Mouse (Mus musculus): ENCODE results near the gene Asah2.
A peak's percentile ranks its signal among the peaks of the same experiment; 100 is the strongest.
"Not testable (repeated sequence)": the region's sequence is repeated elsewhere in the genome, so short reads cannot be mapped to it uniquely, and the experiment has no call there.

Gene Asah2

DNA sequence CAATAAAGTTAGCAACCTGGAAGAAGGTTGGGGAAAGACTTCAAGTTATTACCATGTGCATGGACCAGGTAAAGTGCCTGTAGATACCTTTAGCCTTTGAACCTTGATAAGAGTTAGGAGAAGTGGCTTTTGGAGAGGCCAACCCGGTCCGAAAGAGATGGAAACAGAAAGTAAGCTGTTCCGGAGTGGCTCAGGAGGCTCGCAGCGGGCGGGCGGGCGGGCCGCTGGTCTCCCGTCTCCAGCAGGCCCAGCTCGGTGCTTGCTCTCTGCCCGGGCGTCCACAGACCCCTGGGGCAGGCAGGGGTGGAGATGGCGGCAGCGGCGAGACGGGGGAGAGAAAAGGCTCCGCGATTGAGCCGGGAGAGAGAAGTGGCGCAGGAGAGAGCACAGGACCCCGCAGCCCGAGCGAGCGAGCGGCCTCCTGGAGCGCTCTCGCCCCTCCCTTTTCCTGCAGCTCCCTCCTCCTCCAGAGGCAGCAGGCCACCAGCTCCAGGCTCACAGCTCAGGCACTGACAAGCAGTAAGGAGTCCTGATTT lies at the start of gene Asah2:
Gene Asah2, minus strand, starts transcription at position 441 of the 536 bp plus-strand sequence.
- DNase-seq (ENCODE audit: low read depth, low spot score) = peak; percentile 39

DNA sequence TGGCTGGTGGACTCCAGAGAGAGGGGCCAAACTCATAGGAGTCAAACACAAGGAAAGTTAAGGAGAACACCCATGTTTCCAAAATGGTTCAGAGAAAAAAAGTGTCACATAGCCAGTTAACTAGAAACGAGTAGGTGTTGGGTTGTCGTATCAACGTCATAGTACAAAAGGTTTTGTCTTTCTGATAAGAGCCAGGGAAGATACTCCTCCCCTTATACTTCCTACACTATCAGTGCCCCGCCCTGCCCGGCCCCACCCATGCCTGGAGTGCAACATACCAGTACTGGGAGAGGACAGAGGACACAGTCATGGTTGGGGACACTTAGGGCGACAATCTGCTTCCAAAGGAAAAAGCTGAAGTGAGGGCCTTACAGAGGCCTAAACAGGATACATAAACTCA lies 49.0 kb upstream of the Asah2 start:
- no peak for DNase-seq (ENCODE audit: low read depth, low spot score)

DNA sequence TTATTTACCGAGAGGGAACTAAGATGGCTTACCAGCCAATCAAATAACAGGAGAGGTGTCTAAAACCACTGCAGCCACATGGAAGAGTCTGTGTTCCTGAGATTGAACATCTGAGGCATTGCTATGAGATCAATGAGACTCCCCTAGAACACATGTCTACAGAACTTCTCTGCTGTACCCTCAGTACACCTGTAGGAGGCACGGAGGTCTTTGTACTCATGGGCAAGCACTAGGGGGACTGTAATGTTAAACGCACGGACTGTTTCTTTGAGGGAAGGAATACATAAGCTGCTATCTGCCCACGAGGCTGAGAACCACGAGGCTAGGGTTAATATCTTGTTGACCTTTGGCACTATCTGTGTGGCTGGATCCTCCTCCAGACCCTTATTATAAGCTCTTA lies 44.5 kb upstream of the Asah2 start:
- no peak for DNase-seq (ENCODE audit: low read depth, low spot score)

DNA sequence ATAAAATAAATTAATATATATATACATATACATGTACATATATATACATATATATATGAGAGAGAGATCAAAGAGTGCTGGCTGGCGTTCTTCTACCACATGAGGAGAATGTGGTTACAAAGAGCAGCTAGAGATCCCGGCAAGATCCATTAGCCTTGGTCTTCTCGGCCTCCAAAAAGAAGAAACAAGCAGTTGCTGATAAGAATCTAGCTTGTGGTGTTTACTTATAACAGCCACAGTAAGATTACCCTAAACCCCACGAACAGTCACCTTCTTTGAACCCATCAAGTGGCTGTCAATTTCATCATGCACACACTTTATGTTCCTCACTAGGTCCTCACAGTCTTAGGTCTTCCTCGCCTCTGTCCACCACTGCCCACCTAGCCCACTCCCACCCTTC lies 40.7 kb upstream of the Asah2 start:
- no peak for DNase-seq (ENCODE audit: low read depth, low spot score)

DNA sequence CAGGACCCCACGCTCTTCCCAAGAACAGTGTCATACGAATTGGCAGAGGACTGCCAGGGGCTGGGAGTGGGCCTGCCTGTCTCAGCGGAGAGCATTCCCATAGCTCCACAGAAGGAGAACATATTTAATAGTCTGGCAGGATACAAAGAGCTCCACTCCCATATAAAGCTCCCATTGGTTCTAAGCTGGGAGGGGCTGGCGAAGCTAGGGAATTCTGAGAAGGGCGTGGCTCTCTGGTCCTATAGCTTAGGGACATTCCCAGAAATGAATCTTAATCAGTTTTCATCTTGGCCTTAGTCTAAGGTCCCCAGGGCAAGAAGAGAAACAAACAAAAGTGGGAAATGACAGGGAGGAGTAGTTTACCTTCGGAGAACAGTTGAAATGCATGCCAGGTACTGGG lies 34.4 kb upstream of the Asah2 start:
- DNase-seq (ENCODE audit: low read depth, low spot score) = no peak

DNA sequence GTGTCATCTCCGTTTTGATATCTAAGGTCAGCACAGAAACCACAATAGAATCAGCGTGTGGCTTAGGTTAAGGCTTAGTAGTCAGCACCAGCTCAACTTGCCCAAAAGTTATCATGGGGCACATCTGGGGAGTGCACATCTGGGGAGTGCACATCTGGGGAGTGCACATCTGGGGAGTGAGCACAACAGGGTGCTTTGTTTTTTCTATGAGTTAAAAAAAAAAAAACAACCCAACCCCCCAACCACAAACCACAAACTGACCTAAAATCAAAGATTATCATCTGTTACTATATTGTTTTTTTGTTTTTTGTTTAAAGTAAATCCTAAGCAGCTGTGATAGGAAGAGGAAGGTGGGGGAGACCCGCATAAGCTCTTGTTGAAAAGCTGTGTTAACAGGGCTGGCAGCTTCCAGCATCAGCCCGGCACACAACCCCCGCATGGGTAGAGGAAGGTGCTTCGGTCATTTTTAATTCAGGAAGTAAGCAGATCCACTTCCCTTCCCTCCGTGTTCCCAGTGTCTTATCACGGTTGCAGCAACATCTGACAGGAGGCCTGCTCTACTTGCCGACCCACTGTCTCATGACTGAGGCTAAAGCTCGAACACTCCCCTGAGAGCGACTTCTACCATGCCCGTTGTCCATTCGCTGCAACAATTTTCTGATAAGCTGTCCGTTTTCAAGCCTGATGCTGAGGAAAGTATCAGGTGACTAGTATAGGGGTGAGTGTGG lies 30.5 kb upstream of the Asah2 start:
- no peak for DNase-seq (ENCODE audit: low read depth, low spot score)

DNA sequence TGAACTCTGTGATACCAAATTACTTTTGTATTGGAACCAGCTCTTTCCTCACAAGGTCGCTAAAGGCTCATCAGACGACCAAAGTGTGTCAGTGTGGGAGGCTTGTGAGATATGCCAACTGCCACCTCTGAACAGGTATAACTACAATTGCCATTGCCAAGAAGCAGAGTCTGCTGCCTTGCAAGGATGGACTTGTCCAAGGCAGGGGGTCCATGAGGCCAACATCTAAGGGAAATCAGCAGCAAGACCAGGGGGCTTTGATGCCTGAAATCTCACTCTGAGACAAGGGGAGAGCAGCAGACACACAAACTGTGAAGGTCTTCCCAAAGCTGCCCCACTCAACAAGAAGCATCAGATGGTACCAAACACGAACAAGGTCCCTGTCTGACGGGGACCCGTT lies 29.9 kb upstream of the Asah2 start:
- DNase-seq (ENCODE audit: low read depth, low spot score) = no peak

DNA sequence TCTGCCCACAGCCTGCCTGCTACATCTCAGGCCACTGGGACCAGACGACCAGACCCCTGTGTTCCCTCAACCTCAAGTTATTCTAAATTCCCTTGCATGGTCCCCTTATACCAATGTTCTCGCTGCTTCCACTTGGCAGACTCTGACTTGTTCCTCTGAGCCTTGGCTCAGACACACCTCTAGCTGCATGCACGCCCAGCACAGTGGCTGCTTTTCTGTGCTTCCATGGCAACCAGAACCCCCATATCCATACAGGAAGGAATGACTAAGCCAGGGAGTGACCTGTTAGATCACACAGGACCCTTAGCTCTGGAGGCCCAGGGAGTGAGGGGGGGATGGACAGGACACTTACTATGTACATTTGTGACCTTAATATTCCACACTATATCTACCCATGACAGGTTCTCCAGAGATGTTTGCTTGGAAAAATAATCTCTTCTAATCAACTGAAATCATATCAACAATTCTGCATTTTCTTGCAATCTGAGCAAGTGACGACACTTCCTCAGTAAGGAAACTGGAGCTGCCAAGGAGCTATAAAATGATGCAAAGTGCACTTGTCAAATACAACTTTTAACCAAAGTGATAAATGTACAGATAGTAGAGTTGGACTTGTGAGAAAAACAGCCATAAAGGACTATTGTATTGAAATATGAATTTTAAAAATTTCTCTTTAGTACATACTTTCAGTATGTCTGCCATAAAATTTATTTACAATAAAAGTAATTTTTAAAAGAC lies 29.0 kb upstream of the Asah2 start:
- no peak for DNase-seq (ENCODE audit: low read depth, low spot score)

DNA sequence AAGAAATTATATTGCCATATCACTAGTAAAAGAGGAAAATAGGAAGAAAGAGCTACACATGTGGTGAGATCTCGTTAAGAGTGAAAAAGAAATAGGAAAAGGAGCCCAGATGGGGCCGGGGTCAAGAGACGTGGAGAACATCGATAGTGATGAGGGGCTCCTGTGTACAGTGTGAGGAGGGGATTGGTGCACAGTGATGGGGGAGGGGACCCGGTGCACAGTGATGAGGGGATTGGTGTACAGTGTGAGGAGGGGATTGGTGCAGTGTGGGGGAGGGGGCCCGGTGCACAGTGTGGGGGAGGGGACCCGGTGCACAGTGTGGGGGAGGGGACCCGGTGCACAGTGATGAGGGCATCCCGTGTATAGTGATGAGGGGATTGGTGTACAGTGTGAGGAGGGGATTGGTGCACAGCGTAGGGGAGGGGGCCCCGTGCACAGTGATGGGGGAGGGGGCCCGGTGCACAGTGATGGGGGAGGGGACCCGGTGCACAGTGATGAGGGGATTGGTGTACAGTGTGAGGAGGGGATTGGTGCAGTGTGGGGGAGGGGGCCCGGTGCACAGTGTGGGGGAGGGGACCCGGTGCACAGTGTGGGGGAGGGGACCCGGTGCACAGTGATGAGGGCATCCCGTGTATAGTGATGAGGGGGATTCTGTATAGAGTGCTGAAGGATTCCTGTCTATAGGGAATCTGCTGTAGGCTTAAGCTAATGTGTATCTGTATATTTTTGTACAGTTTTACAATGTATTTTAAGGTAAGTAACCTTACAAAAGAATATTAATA lies 23.9 kb upstream of the Asah2 start:
- not testable (repeated sequence) for DNase-seq (ENCODE audit: low read depth, low spot score)

DNA sequence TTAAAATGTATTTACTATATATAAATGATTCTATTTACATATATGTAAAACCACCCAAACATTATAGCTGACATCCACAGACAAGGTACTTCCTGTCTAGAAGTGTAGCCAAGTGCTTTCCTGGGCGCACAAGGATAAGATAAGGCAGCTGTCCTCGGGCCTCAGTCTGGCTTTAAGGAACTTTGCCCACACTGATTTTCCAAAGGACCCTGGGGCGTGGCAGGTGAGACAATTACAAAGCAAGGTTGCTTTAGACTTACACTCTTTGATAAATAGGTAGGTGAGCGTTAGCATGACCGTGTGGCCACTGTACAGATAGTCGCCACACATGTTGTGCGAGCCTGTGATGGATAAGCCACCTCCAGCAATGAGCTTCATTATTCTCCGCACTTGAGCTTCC lies 21.3 kb upstream of the Asah2 start:
- no peak for DNase-seq (ENCODE audit: low read depth, low spot score)

DNA sequence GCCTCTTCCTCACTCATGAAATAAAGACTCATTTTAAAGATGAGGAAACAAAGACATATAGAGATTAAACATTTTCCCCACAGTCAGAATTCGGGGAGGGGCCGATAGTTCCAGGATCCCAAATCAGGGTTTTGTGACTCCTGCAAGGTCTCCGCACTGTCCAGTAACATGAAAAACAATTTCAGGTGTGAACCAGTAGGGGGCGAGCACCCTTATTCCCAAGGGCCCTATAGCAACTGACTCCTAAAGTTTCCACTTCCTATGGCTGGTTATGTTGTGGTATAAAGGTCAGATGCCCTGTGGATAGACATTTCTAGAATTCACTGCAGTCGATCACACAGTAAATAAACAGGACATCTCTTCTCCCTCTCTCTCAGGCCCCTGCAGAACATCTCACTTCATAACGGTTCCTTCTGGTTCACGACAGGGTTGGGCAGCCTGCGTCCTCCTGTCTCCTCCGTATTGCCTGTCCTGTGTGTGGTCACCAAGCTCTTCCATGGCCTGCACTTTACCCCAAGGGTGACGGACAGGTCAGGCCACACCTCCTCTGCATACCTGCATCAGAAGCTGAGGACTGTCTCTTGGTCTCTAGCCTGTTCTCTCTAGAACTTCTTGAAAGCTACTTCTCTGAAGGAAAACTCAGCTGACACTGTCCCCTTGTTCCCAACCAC lies 19.3 kb upstream of the Asah2 start:
- DNase-seq (ENCODE audit: low read depth, low spot score) = no peak

DNA sequence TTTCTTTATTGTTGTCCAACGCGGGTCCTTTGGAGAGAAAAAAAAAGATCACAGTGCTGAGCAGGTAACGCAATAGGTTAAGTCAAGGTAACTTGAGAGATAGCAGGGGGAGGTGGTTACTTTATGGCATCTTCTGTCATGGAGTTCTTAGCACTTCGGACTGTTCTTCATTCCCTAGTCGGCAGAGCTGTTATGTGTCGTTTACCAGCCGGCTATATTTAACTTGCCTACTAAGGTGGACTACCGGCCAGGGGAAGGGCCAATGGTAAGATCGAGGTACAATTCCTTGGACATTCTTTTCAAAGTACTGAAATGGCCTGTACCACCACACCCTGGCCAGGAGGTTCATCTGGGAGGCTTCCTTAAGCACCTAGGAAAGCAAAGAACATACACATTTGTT lies 16.1 kb upstream of the Asah2 start:
- DNase-seq (ENCODE audit: low read depth, low spot score) = no peak

DNA sequence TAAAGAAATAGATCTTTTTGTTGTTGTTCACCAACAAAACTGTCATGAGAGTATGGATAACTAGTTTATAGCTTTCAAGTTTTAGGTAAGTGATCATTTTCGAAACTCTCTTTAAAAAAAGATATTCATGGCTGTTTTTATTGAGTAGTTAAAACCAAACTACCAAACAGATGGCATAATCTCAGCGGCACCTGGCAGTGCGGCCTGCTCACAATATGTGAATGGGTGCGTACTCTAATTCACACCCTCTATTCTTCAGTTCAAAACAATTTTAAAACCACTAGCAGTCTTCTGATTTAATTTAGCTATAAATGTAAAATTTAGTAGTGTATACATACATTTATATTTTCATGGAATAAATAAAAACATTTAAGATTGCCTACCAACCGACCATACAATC lies 15.2 kb upstream of the Asah2 start:
- no peak for DNase-seq (ENCODE audit: low read depth, low spot score)

DNA sequence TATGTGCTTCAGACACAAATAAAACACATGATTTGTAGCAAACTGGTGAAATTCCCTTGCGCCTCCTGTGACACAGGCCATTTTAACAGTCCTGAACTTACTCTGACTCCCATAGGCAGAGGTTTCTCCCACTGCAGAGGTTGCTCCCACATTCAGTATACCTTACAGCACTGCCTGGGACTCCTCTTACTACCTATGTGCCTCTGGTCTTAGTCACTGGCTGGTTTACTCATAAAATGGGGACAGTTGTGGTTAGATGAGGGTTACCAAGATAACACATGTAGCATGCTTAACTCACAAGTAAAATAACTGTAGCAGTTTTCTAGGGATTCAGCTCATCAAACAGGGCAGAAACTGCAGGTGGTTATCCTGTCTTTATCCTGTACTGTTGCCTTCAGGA lies 12.8 kb upstream of the Asah2 start:
- DNase-seq (ENCODE audit: low read depth, low spot score) = no peak

DNA sequence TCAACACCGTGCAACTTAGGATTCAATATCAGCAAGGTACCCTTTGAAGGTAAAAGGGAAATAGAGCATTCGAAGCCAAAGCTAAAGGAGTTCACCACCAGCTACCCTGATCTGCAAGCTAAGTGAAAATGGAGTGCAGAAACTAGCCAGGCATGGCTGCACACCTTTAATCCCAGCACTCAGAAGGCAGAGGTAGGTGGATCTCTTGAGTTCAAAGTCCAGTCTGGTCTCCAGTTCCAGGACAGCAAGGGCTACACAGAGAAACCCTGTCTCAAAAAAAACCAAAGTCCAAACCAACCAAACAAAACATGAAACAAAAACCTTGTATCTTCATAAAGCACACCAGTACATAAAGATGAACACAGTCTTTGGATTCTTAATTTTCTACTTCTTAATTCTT lies 11.7 kb upstream of the Asah2 start:
- no peak for DNase-seq (ENCODE audit: low read depth, low spot score)

DNA sequence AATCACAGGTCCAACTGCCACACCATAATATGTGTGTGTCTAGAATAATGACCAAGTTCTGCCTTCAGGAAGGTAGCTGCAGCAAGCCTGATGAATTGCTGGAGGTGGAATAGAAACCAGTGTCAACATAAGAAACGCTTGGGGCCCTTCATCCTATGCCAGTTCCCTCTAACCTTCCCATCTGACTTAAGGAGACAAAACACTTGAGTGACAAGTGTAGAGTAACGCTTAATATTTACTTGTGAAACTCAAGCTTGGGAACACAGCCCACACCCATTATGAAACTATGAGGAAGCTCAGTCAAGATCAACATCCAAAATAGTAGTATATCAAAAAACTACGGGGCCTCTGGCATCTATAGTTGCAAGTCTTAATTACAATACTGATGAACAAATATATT lies 10.5 kb upstream of the Asah2 start:
- no peak for DNase-seq (ENCODE audit: low read depth, low spot score)

DNA sequence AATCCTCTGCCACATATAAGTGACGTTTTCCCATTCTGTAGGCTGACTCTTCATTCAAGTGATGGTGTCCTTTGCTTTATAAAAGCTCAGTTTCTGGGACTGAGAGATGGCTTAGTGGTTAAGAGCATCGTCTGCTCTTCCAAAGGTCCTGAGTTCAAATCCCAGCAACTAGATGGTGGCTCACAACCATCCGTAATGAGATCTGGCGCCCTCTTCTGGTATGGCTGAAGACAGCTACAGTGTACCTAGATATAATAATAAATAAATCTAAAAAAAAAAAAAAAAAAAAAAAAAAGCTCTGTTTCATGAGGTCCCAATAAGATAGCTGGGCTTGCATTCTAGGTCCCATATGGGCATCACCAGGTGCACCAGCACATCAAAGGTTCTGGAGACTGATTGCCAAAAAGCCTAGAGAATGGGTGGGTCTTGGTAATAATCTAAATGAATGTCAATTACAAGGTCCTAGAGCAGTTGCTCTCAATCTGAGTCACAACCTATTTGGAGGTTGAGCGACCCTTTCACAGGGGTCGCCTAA lies 9.5 kb upstream of the Asah2 start:
- DNase-seq (ENCODE audit: low read depth, low spot score) = no peak

DNA sequence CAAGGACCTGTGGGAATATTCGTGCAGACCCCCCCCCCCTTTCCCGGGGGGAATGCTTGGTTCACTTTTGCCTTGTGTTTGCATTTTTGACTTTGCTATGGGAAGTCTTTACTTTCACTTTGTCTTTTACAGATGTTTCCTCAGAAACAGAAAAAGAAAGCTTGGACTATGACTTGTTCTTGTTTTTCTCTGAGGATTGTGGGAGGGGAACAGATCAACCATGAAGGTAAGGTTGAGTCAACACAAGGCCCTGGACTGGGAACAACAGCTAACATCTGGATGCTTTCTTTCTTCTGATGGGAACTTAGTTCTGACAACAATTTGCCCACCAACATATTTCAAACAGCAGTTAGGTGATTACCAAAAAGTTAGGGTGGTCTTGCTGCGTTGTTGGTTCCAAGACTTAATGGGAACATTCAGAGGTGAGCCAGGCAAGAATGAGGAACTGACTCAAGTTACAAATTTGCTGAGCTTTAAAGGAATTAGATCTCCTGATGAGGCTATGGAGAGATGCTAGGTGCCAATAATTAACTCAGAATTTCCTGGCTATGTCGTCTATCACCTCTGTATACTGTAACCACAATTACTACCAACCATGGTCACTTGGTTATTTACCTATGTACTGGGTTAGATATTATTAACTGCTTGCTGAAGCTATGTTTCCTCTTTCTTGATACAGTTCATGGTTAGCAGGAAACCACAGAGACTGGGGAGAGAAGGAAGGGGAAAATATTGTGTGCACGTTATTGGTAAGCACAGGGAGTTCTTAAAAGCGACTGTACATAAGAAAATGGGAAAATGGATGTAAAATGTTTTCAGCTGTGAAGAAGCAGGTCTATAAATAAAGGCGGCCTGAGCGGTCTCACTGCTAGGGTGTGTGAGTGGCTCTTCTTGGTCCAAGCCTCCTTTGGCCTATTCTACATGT lies 4.1 kb upstream of the Asah2 start:
- DNase-seq (ENCODE audit: low read depth, low spot score) = no peak

DNA sequence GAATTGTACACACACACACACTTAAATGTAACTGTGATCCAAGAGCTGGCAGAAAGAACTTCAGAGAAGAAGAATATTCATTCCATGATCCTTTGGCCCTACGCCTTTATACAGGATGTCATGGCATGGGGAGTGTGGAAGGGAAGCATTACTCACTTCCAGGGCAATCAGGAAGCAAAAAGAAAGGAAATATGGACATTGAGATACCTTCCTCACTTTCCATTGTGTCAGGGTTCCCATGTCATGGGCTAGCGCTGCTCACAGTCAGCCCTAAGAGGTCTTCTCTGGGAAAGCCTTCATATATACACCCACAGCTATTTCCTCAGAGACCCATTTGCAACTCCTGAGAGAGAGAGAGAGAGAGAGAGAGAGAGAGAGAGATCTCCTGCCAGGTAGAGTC lies 1.3 kb downstream of the Asah2 start:
- no peak for DNase-seq (ENCODE audit: low read depth, low spot score)

DNA sequence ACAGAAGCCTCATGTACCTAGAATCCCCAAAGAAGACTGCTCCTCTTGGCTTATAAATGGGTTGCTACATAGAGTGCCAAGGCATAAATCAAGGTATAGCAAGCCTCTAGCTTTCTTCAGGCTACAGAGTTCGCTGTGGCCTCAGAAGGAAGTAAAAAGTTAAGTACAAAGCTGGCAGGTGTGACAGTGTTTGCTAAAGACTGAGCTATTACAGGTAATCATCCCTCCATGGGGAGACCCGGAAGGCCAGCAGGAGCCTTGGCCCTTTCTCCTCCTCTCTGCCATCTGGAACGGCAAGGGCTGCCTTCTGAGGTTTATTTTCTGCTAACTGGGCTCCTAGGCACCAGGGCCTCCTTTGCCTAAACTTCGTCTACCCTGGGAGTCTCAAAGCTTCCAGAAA lies 3.8 kb downstream of the Asah2 start:
- DNase-seq (ENCODE audit: low read depth, low spot score) = no peak

DNA sequence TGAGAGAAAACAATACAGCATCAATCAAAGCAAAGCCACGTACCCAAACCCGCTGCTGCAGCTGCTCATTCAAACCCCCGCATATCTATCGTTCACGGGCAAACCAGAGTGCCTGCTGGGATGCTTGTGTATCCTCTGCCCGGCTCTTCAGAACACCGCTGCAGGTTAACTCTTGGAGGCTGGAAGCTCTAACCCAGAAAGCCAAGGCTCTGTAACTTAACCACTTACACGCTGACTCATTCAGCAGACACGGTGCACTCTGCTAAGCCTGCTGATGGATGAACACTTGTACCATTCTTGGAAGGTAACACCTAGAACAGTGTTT lies 5.1 kb downstream of the Asah2 start:
- DNase-seq (ENCODE audit: low read depth, low spot score) = peak; percentile 16

All from retina, postnatal 7 days (tissue).